Mouse (Mus musculus): Measurements from ENCODE around the gene Zfp740.

Zfp740 gene

DNA sequence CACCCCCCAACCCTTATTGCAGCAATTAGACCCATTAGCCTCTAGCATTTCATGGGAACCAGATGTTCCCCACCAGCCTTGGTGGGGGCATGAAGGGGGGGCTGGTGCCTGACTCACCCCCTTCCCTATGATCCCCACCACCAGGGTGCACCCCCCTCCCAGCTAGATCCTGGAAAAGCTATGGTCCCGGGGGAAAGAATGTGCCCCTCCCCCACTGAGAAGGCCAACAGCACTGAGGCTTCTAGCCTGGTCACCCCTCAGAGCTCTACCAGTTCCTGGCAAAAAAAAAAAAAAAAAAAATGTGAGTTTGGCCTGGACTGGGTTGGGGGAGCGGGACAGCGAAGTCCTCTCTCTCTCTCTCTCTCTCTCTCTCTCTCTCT lies 45.8 kb downstream of the Zfp740 start:
- no peak for DNase-seq (ENCODE audit: low read depth)

DNA sequence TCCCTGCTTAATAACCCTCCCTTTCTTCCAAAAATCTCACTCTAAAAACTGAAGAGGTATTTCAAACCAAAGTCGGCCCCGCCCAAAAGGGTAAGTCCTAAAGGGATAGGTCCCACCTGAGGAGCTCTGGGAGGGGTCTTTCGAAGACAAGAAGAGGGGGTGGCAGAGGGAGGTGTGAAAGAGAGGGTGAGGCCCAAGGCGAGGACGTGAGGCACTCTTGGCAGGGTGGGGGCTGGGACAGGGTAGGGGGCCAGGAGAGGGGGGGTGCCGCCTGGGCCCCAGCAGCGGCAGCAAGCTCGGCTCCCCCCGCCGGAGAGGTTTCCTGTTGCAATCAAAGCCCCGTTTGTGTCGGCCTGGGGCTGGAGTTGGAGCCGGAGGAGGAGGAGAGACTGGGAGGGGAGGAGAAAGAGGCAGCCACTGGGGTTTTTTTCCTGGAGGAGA lies 46.2 kb downstream of the Zfp740 start:
- DNase-seq (ENCODE audit: low read depth), result no peak

- no peak for DNase-seq (ENCODE audit: low read depth)
These were observed 46.9 kb downstream of the Zfp740 start for GRCm38 (mm10) chr15:102249967-102250366.

DNA sequence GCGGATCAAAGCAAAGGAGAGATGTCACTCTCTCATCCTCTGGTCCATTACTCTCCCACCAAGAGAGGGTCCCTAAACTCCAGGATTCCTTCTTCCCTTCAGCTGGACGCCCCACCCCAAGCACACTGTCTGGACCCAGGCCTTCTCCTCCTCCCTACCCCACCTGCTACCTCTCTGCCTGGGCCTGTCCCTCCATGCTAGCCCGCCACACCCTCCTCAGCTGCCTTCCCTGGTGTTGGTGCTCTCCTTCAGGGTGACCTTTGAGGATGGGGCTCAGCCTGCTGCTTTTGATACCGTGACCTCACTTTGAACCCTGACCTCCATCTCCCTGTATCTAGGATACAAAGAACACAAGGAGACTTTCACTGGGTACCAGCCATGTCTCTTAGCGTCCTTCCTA lies 47.5 kb downstream of the Zfp740 start:
- no peak for DNase-seq (ENCODE audit: low read depth)

DNA sequence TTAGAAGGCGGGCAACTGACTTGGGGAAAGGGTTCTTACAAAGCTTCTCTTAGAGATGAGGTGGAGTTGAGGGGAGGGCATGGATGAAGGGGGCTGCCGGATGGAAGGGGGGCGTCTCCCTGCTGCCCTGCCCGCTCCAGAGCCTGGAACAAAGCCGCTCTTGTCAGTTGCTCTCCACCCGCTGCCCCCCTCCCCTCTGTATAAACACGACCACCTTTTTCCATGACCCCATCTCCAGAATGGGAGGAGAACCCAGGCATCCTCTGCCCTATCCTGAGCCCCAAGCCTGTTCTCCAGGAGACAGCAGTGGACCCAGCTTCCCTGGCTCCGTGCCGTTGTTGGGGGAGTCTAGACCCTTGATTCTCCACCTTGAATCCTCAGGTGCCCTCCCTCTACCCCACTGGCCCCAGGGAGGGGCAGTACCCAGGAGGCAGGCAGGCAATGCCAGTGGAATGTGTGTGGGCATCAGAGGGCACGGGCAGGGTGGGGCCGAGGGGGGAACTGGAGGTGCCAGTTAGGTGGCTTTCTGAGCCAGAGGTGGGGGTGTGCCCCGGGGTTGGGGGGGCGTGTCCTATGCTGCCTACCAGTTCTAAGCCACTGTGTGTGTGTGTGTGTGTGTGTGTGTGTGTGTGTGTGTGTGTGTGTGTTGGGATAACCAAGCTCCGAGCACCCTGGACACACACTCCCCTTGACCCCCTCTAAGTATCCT lies 52.7 kb downstream of the Zfp740 start:
- no peak for DNase-seq (ENCODE audit: low read depth)

DNA sequence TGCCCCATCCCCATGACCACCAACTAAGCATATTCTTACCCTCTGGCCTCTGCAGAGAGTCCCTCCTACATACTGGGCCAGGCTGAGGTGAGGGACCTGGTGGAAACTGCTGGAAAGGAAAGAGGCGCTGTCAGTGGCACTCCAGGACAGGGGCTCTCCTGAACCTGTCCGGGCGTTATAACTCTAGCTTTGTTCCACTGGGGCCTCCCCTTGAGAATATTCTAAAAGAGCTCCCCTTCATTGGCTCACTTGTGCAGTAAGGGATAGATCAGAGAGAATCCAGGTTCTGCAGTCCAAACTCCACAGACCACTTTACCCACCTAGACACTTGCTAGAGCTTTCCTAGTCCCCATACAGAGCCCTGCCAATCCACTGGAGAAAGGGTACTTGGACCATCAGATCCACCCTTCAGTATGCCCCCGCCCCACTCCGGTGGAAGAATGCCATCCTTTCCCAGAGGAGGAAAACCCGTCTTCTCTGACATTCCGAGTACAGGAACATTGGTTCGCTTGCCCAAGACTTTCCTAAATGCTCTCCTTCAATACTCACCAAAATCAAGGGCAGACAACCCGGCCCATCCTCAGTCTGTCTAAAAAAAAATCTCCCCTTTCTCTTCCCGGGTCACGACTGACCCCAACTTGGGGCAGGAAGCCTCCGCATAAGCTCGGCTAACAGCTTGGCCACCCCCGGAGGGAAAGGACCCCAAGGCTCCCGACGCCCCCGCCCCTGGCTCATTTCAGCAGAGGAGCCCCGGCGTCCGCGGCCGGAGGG lies 53.6 kb downstream of the Zfp740 start:
- DNase-seq (ENCODE audit: low read depth), result no peak

- peak; percentile 57 for DNase-seq (ENCODE audit: low read depth)
These were observed 54.4 kb downstream of the Zfp740 start, which contains the start of gene Rarg for GRCm38 (mm10) chr15:102257202-102258075. TSS of gene Rarg (minus strand) at chr15:102257517.

- DNase-seq (ENCODE audit: low read depth), result no peak
These were observed 55.0 kb downstream of the Zfp740 start for GRCm38 (mm10) chr15:102258076-102258470.

- no peak for DNase-seq (ENCODE audit: low read depth)
These were observed 55.7 kb downstream of the Zfp740 start for GRCm38 (mm10) chr15:102258581-102259253.

DNA sequence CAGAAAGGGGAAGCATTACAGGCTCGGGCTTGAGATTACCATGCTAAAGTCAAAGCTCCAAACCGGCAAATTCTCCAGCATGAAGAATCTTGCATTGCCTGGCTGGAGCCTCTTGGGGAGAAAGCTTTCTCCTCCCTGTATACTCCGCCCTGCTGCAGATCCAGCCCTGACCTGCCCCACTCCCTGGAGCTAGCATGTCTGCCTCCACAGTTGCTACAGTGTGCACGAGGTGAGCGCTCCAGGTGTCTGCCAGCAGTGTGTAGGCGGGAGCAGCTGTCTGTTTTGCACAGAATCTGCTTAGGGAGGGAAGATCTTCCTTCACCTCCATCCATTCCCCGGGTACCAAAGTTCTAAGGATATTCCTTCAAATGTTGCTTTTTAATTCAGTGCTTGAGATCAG lies 59.5 kb downstream of the Zfp740 start:
- DNase-seq (ENCODE audit: low read depth), result no peak

GRCm38 (mm10) chr15:102263037-102263436 lies 60.0 kb downstream of the Zfp740 start:
- peak; percentile 65 for DNase-seq (ENCODE audit: low read depth)

Measured in naive thymus-derived CD4-positive, alpha-beta T cell, adult 2 months (primary cell).